In genomic region chr1:151741199-151741621, GRCm38 (mm10) we compare ENCODE assay signal across 1 mouse cellular context.
TF ChIP-seq lines count a peak whose summit lies in the region.

No protein-coding gene starts in this region.

TF ChIP-seq in MEL, 35 proteins besides CTCF, POLR2A, EP300 and RAD21 (continued from another document):
- TF ChIP-seq ETS1 (IDR thresholded peaks at IDR 0.05; ENCODE audit: low read depth, low read length) (peak; percentile 87), ZKSCAN1 (IDR thresholded peaks at IDR 0.05; ENCODE audit: low read depth, low read length) (no peak), GABPA (IDR thresholded peaks at IDR 0.05; ENCODE audit: low read depth, low read length) (no peak), MYC (IDR thresholded peaks at IDR 0.05; ENCODE audit: low read depth, low read length) (peak; percentile 77; the same call in 1 of the 2 replicates), NRF1 (IDR thresholded peaks at IDR 0.05; ENCODE audit: insufficient read depth, low read depth, low read length, poor library complexity, severe bottlenecking) (peak; percentile 49; the same call in 1 of the 2 replicates), SIN3A (IDR thresholded peaks at IDR 0.05; ENCODE audit: low read length) (peak; percentile 86), MAX (IDR thresholded peaks at IDR 0.05; ENCODE audit: low read length) (0 out of 2 replicates have a peak, but pooled peaks have one; percentile 21), TAL1 (IDR thresholded peaks at IDR 0.05; ENCODE audit: low read length) (peak; percentile 91), USF2 (IDR thresholded peaks at IDR 0.05; ENCODE audit: borderline replicate concordance in 1 of 2, insufficient read depth in 1 of 2, low read depth in 1 of 2, low read length in 2 of 2) (no peak), GATA1 (IDR thresholded peaks at IDR 0.05; ENCODE audit: low read depth, low read length) (peak; percentile 86), CHD1 (IDR thresholded peaks at IDR 0.05; ENCODE audit: low read depth, low read length) (no peak)
